Mouse (Mus musculus) neural tube, embryonic 12.5 days (tissue): Measurements from ENCODE around the gene Kirrel. TPM values are rescaled to one million over a fixed set of nuclear protein-coding genes. Genes with fewer than 3 reads are reported as not detected.

ENCODE experiments used
- ATAC-seq: fragments of 200-750 bp; cut with Nextera tagmentation; 2 replicates; pipeline ENCODE4 v1.8.0; 2017; ENCODE audit warnings: low read depth, mild to moderate bottlenecking, moderate TSS enrichment, moderate library complexity; ENCODE audit not compliant: low FRiP score
- H3K27ac ChIP-seq: fragments of 300-500 bp; sonication (generic); 2 replicates; pipeline ENCODE4 v1.5.1; 2016
- H3K27me3 ChIP-seq: fragments of 300-500 bp; sonication (generic); replicated peaks from 2 replicates; pipeline ENCODE4 v1.6.1; 2016; ENCODE audit warnings: mild to moderate bottlenecking
- H3K36me3 ChIP-seq: fragments of 300-500 bp; sonication (generic); 2 replicates; pipeline ENCODE4 v1.6.1; 2016; ENCODE audit warnings: mild to moderate bottlenecking
- H3K4me1 ChIP-seq: fragments of 300-500 bp; sonication (generic); 2 replicates; pipeline ENCODE4 v1.6.1; 2016
- H3K4me2 ChIP-seq: fragments of 300-500 bp; sonication (generic); replicated peaks from 2 replicates; pipeline ENCODE4 v1.6.1; 2016; ENCODE audit warnings: mild to moderate bottlenecking
- H3K4me3 ChIP-seq: fragments of 300-500 bp; sonication (generic); 2 replicates; pipeline ENCODE4 v1.5.1; 2016
- H3K9ac ChIP-seq: fragments of 300-500 bp; sonication (generic); 2 replicates; pipeline ENCODE4 v1.6.1; 2016; ENCODE audit warnings: mild to moderate bottlenecking
- H3K9me3 ChIP-seq: fragments of 300-500 bp; sonication (generic); 2 replicates; pipeline ENCODE4 v1.6.1; 2016; ENCODE audit warnings: mild to moderate bottlenecking
- WGBS: fragments of 180-500 bp; shearing (Covaris S2); methylation state at CpG from one replicate; pipeline ENCODE4 v1.1.7; 2016; 5-methylcytosine and 5-hydroxymethylcytosine counted together
- polyA plus RNA-seq: library from polyadenylated mRNA; unstranded; fragments of >200 nt; fragmentation: Nextera tagmentation; extraction: Ambion mirVana; gene quantifications from 2 replicates; pipeline ENCODE4 v1.2.1, GENCODE M21; 2016

The Kirrel gene
- polyA plus RNA-seq, 1 experiment from 2014 or later: 13.2 TPM

GRCm38 (mm10) chr3:87093718-87094117 lies 80.8 kb downstream of the Kirrel start:
- Histone ChIP-seq H3K4me3 (no peak overlapping the region), H3K27ac (no peak overlapping the region), H3K27me3 (no peaks in the 10 kb centered on the region), H3K4me1 (peaks cover 8% of the 10 kb centered on the region), H3K9ac (no peak overlapping the region), H3K36me3 (peaks cover 19% of the 10 kb centered on the region; the same call in 1 of the 2 replicates), H3K9me3 (no peaks in the 10 kb centered on the region), H3K4me2 (no peak overlapping the region)
- ATAC-seq: no peak
- WGBS: 75% methylated on average over 6 of the region's 6 CpGs

DNA sequence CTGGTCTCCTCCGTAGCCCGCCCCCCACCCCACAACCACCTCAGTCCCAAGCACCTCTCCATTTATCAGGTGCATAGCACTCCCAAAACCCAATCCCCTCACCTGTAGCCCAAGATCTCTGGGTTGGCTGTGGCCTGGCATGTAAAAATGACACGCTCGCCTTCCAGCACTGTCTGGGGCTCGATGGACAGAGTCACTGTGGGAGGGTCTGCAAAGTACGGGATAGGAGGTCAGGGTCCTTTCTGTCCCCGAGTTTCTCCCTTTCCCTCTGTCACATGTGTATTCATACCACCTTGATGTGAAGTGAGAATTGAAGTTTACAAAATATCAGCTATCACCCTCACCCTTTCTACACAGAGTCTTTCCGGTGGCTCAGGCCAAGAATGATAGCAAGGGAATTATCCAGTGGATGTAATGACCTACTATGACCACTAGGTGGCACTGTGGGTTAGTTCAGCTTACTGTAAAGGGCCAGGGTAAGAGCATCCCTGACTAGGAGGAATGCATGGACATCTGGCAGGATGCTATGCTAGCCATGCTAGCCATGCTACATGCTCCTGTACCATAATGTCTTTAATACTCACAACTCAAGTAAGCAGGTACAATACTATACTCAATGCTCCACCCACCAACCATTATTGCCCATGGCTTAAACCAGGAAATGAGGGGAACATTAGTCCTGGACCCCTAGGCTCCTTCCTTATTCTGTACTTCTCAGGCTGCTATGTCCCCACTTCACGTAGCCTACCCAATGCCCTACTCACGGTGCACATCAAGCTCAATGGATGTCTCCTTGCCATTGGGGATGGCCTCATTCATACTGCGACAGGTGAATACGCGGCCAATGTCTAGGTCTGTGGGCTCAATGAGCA lies 84.6 kb downstream of the Kirrel start:
- Histone ChIP-seq H3K27me3 (no peaks in the 10 kb centered on the region), H3K9me3 (no peaks in the 10 kb centered on the region), H3K4me3 (no peak overlapping the region), H3K27ac (no peak overlapping the region), H3K4me2 (no peak overlapping the region), H3K36me3 (peaks cover 32% of the 10 kb centered on the region), H3K4me1 (peaks cover 3% of the 10 kb centered on the region; the same call in 1 of the 2 replicates), H3K9ac (no peak overlapping the region)
- WGBS: 78% methylated on average over 13 of the region's 13 CpGs
- ATAC-seq: peak; percentile 81

- 58% methylated on average over 7 of the region's 7 CpGs for WGBS
- H3K4me3 ChIP-seq: no peak overlapping the region
- H3K9me3 ChIP-seq: no peaks in the 10 kb centered on the region
- H3K4me1 ChIP-seq: peaks cover 3% of the 10 kb centered on the region; the same call in 1 of the 2 replicates
- H3K36me3 ChIP-seq: peaks cover 56% of the 10 kb centered on the region
- H3K9ac ChIP-seq: no peak overlapping the region
- ATAC-seq: no peak
- H3K27me3 ChIP-seq: no peaks in the 10 kb centered on the region
- no peak overlapping the region for H3K4me2 ChIP-seq
- no peak overlapping the region for H3K27ac ChIP-seq
Observed at GRCm38 (mm10) chr3:87087146-87087545, 87.4 kb downstream of the Kirrel start.

GRCm38 (mm10) chr3:87082235-87082634 lies 92.3 kb downstream of the Kirrel start:
- WGBS: 77% methylated on average over 3 of the region's 3 CpGs
- no peak; the same call in 1 of the 2 replicates for ATAC-seq

DNA sequence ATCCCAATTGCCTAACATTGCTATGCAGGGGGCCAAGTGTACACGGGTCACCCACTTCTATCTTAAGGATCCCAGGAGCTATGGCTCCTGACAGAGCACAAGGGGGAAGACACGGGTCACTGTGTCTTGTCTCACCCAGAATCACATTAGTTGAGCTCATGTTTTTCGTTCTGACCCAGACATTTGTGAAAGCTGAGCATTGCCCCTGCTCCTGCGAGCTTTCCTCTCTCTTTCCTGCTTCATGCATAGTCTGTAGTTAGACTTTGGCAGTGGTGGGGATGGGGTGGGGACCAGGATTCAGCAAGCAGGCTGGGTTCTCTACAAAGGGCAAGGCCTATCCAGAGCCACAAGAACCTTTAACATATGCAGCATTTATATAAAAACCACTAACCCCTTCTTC lies 94.8 kb downstream of the Kirrel start:
- no peaks in the 10 kb centered on the region for H3K4me1 ChIP-seq
- no peak overlapping the region for H3K4me3 ChIP-seq
- H3K27ac ChIP-seq: no peak overlapping the region
- H3K36me3 ChIP-seq: peaks cover 40% of the 10 kb centered on the region
- H3K4me2 ChIP-seq: no peak overlapping the region
- ATAC-seq: no peak
- H3K27me3 ChIP-seq: no peaks in the 10 kb centered on the region
- WGBS: 91% methylated on average over 4 of the region's 4 CpGs
- H3K9ac ChIP-seq: no peak overlapping the region
- H3K9me3 ChIP-seq: no peaks in the 10 kb centered on the region

More at GRCm38 (mm10) chr3:87082235-87082634, 92.3 kb downstream of the Kirrel start:
- H3K4me1 ChIP-seq: peaks cover 3% of the 10 kb centered on the region; the same call in 1 of the 2 replicates
- H3K27ac ChIP-seq: no peak overlapping the region
- H3K4me2 ChIP-seq: no peak overlapping the region
- no peaks in the 10 kb centered on the region for H3K9me3 ChIP-seq
- no peak overlapping the region for H3K9ac ChIP-seq
- H3K4me3 ChIP-seq: no peak overlapping the region
- no peaks in the 10 kb centered on the region for H3K27me3 ChIP-seq
- H3K36me3 ChIP-seq: peaks cover 60% of the 10 kb centered on the region

DNA sequence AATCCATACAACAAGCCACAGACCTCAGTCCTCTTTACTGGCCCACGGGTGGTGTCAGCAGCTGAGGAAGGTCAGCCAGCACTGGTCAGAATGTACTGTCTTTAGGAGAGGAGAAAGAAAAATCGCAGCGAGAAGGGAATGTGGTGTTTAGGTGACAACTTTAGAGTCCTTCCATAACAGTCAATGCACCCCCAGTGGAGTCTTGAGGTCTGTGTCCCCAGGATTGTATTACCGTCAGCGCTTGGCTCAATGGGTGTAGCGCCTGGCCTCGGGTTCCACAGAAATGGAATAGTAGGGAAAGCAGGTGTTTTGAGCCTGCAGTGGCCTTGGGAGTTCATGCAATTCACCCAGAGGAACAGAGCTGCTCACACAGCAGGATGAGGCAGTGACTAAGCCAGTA lies 95.2 kb downstream of the Kirrel start:
- Histone ChIP-seq H3K4me1 (no peaks in the 10 kb centered on the region), H3K36me3 (peaks cover 36% of the 10 kb centered on the region), H3K4me2 (no peak overlapping the region), H3K9me3 (no peaks in the 10 kb centered on the region), H3K4me3 (no peak overlapping the region), H3K27me3 (no peaks in the 10 kb centered on the region), H3K27ac (no peak overlapping the region), H3K9ac (no peak overlapping the region)
- ATAC-seq: no peak
- WGBS: 90% methylated on average over 7 of the region's 7 CpGs

DNA sequence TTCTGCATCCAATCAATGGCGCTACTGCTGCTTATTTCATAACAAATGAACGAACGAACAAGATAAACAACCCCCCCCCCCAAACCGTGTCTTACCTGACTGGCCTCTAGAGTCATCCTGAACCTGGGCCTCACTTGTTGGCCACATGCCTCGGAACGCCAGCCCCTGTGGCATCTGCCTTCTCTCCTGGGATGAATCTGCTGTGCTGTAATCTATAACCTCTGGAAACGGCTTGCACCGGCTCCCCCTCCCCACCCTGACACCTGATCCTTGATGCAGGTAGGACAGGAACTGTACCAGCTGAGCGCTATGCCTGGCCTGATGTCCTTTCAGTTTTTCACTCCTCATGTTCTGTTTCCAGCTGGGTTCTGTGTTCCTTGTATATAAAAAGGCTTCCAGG lies 96.9 kb downstream of the Kirrel start:
- no peak overlapping the region for H3K4me2 ChIP-seq
- no peak overlapping the region for H3K4me3 ChIP-seq
- ATAC-seq: no peak
- H3K9me3 ChIP-seq: no peaks in the 10 kb centered on the region
- H3K36me3 ChIP-seq: peaks cover 19% of the 10 kb centered on the region
- WGBS: 83% methylated on average over 9 of the region's 9 CpGs
- no peaks in the 10 kb centered on the region for H3K4me1 ChIP-seq
- H3K9ac ChIP-seq: no peak overlapping the region
- no peaks in the 10 kb centered on the region for H3K27me3 ChIP-seq
- no peak overlapping the region for H3K27ac ChIP-seq

DNA sequence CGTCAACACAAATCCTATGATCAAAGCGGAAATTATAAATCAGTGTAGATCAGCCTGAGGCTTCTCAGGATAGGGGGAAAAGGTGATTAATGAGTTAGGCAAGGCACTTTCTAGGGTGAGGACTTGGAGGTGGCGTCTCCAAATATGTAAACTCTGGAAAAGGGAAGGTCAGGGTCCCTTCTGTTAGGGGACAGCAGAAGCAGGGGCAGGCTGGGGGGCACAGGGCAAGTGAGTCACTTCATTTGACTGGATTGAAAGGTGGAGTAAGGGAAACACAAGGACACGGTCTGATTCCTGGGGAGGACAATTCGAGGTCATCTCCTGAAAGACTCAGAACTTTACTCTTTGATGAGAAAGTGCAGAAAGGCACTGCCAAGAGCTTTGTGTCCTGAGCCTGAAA lies 97.6 kb downstream of the Kirrel start:
- Histone ChIP-seq H3K27me3 (no peaks in the 10 kb centered on the region), H3K36me3 (peaks cover 13% of the 10 kb centered on the region), H3K9me3 (no peaks in the 10 kb centered on the region), H3K27ac (no peak overlapping the region), H3K4me1 (no peaks in the 10 kb centered on the region), H3K9ac (no peak overlapping the region), H3K4me2 (no peak overlapping the region), H3K4me3 (no peak overlapping the region)
- ATAC-seq: no peak
- WGBS: 85% methylated on average over 5 of the region's 5 CpGs

DNA sequence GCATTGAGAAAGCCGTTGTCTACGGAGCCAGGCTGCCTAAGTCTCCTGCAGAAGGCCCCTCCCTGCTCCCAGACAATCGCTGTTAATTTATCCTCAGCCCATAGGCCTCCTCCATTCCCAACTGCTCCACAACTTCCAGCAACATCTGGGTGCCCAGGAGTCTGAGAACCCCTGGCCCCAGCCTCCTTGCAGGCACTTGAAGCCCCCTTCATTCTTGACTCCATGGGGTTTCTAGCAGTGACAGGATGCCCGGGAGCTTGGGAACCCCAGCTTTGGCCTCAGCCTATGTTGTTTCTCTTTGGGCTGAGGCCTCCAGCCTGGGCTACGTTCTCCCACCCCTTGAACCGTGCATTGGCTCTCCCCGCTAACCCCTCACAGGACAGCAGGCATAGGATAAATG lies 98.4 kb downstream of the Kirrel start:
- Histone ChIP-seq H3K36me3 (peaks cover 13% of the 10 kb centered on the region), H3K4me3 (no peak overlapping the region), H3K9me3 (no peaks in the 10 kb centered on the region), H3K4me1 (no peaks in the 10 kb centered on the region), H3K27ac (no peak overlapping the region), H3K4me2 (no peak overlapping the region), H3K9ac (no peak overlapping the region), H3K27me3 (no peaks in the 10 kb centered on the region)
- WGBS: 84% methylated on average over 7 of the region's 7 CpGs
- ATAC-seq: no peak

DNA sequence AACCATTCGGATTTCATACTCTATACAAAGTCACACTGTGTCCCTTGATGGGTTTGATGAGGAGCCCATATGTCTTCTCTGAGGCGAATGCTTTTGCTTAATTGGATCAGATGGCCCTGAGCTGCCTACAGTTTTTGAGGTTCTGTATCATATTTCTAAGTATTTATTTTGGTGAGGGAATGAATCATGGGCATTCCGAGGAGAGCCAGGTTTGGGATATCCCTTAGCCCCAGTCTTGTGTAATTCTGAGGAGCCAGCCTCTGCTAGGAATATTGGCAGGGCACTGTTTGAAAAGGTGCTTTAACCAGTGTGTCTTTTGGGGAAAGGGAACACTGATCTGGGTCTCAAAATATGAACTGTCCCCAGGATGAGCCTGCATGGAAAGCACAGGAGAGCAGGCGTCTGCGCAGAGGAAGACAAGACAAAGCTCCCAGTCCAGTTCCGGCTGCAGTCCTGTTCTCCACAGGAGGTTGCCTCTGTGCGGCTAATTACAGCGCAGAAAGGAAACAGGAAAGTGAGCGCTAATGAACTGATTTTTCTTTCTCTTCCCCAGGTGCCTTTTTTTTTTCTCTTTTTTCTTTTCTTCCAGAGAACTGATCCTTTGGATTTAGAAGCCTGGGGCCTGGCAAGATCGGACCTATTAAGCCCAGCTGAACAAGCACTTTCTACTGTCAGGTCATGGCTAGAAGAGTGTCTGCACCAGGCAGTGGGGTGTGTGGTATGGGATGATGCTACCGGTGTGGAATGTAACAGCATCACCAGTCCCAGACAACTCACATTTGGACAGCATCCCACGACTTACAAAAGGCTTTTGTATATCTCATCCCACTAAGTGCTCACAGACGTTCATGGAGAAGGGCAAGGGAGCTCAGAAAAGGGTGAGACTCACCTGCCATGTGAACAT lies 101.7 kb downstream of the Kirrel start:
- ATAC-seq: no peak
- H3K4me3 ChIP-seq: no peak overlapping the region
- no peak overlapping the region for H3K9ac ChIP-seq
- no peak overlapping the region for H3K4me2 ChIP-seq
- H3K27me3 ChIP-seq: no peaks in the 10 kb centered on the region
- H3K27ac ChIP-seq: no peak overlapping the region
- no peaks in the 10 kb centered on the region for H3K4me1 ChIP-seq
- H3K36me3 ChIP-seq: no peaks in the 10 kb centered on the region
- H3K9me3 ChIP-seq: no peaks in the 10 kb centered on the region
- 39% methylated on average over 13 of the region's 13 CpGs for WGBS

GRCm38 (mm10) chr3:87072191-87072590 lies 102.4 kb downstream of the Kirrel start:
- no peaks in the 10 kb centered on the region for H3K36me3 ChIP-seq

DNA sequence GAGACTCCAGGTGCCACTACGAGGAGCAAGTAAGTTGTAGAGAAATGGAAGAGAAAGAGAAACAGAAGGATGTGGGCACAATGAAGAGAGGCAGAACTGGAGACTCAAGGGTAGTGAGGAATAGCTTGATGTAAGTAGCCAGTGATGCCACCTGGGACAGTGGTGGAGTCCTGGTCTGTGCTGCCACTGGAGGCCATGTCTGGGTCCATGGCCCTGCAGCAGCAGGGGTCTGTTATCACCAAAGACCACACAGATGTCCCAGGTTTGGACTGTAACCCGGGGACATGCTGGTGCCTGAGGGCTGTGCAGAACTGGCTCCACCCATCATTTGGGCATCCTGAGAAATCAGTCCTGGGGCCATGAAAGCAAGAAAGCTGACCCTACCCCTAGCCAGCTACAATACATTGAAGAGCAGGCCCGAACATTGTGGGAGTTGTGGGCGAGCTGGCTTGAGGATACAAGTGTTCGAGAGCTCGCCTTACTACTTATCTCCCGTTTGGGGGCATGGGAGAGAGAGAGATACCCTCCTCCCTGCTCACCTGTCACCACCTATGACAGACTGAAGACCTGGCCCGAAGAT lies 107.1 kb downstream of the Kirrel start:
- Histone ChIP-seq H3K4me3 (no peak overlapping the region), H3K36me3 (no peaks in the 10 kb centered on the region), H3K9ac (no peak overlapping the region), H3K4me2 (no peak overlapping the region), H3K9me3 (no peaks in the 10 kb centered on the region), H3K4me1 (no peaks in the 10 kb centered on the region), H3K27me3 (no peaks in the 10 kb centered on the region), H3K27ac (no peak overlapping the region)
- ATAC-seq: no peak
- 84% methylated on average over 8 of the region's 8 CpGs for WGBS

More at GRCm38 (mm10) chr3:87072191-87072590, 102.4 kb downstream of the Kirrel start:
- Histone ChIP-seq H3K4me1 (no peaks in the 10 kb centered on the region), H3K27ac (no peak overlapping the region), H3K4me3 (no peak overlapping the region), H3K4me2 (no peak overlapping the region), H3K27me3 (no peaks in the 10 kb centered on the region), H3K9ac (no peak overlapping the region), H3K9me3 (no peaks in the 10 kb centered on the region)
- 74% methylated on average over 3 of the region's 3 CpGs for WGBS
- no peak for ATAC-seq
